Mouse (Mus musculus) liver, embryonic 13.5 days (tissue): ENCODE measurements around the gene Gm26727. TPM values are rescaled to one million over a fixed set of nuclear protein-coding genes. Genes with fewer than 3 reads are reported as not detected.
"Not testable (repeated sequence)": the region's sequence is repeated elsewhere in the genome, so short reads cannot be mapped to it uniquely, and the experiment has no call there.

ENCODE experiments used
- ATAC-seq: fragments of 200-750 bp; cut with Nextera tagmentation; 2 replicates; pipeline ENCODE4 v1.8.0; 2017; ENCODE audit warnings: low read depth, mild to moderate bottlenecking, moderate number of reproducible peaks, moderate library complexity
- DNase-seq: peaks from one replicate; pipeline ENCODE4 v3.0.0; 2022
- H3K27ac ChIP-seq: fragments of 300-500 bp; sonication (generic); 2 replicates; pipeline ENCODE4 v1.5.1; 2015; ENCODE audit warnings: moderate library complexity, mild to moderate bottlenecking, inconsistent platforms
- H3K27me3 ChIP-seq: fragments of 300-500 bp; sonication (generic); 2 replicates; pipeline ENCODE4 v1.6.1; 2015; ENCODE audit warnings: mild to moderate bottlenecking, inconsistent platforms
- H3K36me3 ChIP-seq: fragments of 300-500 bp; sonication (generic); 2 replicates; pipeline ENCODE4 v1.6.1; 2015; ENCODE audit warnings: mild to moderate bottlenecking, inconsistent platforms
- H3K4me1 ChIP-seq: fragments of 300-500 bp; sonication (generic); replicated peaks from 2 replicates; pipeline ENCODE4 v1.6.1; 2015; ENCODE audit warnings: inconsistent platforms
- H3K4me2 ChIP-seq: fragments of 300-500 bp; sonication (generic); 2 replicates; pipeline ENCODE4 v1.6.1; 2015; ENCODE audit warnings: inconsistent platforms, mild to moderate bottlenecking, moderate library complexity
- H3K4me3 ChIP-seq: fragments of 300-500 bp; sonication (generic); replicated peaks from 2 replicates; pipeline ENCODE4 v1.5.1; 2015; ENCODE audit warnings: mild to moderate bottlenecking, inconsistent platforms
- H3K9ac ChIP-seq: fragments of 300-500 bp; sonication (generic); 2 replicates; pipeline ENCODE4 v1.6.1; 2015; ENCODE audit warnings: mild to moderate bottlenecking, inconsistent platforms
- H3K9me3 ChIP-seq: fragments of 300-500 bp; sonication (generic); replicated peaks from 2 replicates; pipeline ENCODE4 v1.6.1; 2016; ENCODE audit warnings: inconsistent platforms
- WGBS: fragments of 180-500 bp; shearing (Covaris S2); methylation state at CpG from one replicate; pipeline ENCODE4 v1.1.7; 2015; ENCODE audit not compliant: insufficient replicate concordance; 5-methylcytosine and 5-hydroxymethylcytosine counted together
- polyA plus RNA-seq: library from polyadenylated mRNA; unstranded; fragments of >200 nt; fragmentation: Nextera tagmentation; extraction: Ambion mirVana; gene quantifications from 2 replicates; pipeline ENCODE4 v1.2.1, GENCODE M21; 2015

Gene Gm26727
- polyA plus RNA-seq, result not detected in 2 replicates

DNA sequence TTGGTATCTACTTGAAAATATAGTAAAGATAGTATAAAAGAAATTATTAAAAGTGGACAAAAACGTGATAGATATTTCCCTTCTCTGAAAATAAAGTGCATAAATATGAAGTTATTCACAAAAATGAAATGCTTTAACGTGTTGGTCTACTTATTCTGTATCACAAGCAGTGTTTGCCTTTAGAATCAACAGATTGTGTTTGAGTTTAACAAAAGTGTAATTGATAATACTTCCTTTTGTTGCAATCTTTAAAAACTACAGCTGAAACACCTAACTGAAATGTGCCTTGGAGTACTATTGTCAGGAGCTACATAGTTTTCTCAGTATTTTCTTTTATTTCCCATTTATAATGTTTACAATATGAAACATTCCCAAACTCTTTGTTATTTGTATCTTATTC, at the start of gene Gm26727:
TSS of gene Gm26727 (minus strand) at position 101 of the 400 bp plus-strand sequence.
- Histone ChIP-seq H3K9me3 (no peaks in the 10 kb centered on the region), H3K36me3 (no peaks in the 10 kb centered on the region), H3K4me3 (no peak within 1 kb of the TSS), H3K27me3 (no peaks in the 10 kb centered on the region), H3K9ac (no peak within 1 kb of the TSS), H3K4me2 (no peak within 1 kb of the TSS), H3K4me1 (no peaks in the 10 kb centered on the region), H3K27ac (no peak within 1 kb of the TSS)
- ATAC-seq (no peak), DNase-seq (no peak)
- 40% methylated on average over 2 of the region's 2 CpGs for WGBS

DNA sequence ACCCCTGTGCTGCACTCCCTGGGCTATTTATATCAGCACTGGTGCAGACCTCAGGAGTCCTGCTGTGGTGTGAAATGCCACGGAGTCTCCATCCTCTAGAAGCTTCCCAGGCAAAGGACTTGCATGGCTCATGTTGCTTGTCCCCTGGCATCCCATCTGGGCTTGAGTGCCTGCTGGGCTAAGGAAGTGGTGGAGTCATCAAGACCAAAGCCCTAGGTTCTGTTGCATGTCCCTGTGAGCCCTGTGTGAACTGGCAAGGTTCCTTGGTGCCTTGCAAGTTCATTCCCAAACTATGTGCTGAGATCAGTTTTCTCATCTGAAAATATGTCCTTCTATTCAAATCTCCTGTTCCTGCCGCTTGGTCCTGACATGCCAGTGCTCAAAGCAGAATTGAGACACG, 48.1 kb upstream of the Gm26727 start:
- ATAC-seq, result no peak
- Histone ChIP-seq H3K4me3 (no peak overlapping the region), H3K9me3 (no peaks in the 10 kb centered on the region), H3K27me3 (no peaks in the 10 kb centered on the region), H3K4me1 (no peaks in the 10 kb centered on the region), H3K27ac (no peak overlapping the region), H3K9ac (no peak overlapping the region), H3K4me2 (no peak overlapping the region), H3K36me3 (no peaks in the 10 kb centered on the region)
- WGBS, result 49% methylated on average over 3 of the region's 3 CpGs
- no peak for DNase-seq

GRCm38 (mm10) chr2:67477753-67478152, 44.8 kb upstream of the Gm26727 start:
- WGBS, result 10% methylated on average over 6 of the region's 6 CpGs
- H3K9ac ChIP-seq, result no peak overlapping the region
- H3K27ac ChIP-seq, result no peak overlapping the region
- no peaks in the 10 kb centered on the region for H3K4me1 ChIP-seq
- H3K4me3 ChIP-seq, result no peak overlapping the region
- no peaks in the 10 kb centered on the region for H3K27me3 ChIP-seq
- DNase-seq (peak; percentile 7), ATAC-seq (no peak)
- no peak overlapping the region for H3K4me2 ChIP-seq
- H3K36me3 ChIP-seq, result no peaks in the 10 kb centered on the region
- no peaks in the 10 kb centered on the region for H3K9me3 ChIP-seq

GRCm38 (mm10) chr2:67470030-67470429, 37.0 kb upstream of the Gm26727 start:
- not testable (repeated sequence) for H3K9me3 ChIP-seq, ATAC-seq
- 63% methylated on average over 5 of the region's 5 CpGs for WGBS

DNA sequence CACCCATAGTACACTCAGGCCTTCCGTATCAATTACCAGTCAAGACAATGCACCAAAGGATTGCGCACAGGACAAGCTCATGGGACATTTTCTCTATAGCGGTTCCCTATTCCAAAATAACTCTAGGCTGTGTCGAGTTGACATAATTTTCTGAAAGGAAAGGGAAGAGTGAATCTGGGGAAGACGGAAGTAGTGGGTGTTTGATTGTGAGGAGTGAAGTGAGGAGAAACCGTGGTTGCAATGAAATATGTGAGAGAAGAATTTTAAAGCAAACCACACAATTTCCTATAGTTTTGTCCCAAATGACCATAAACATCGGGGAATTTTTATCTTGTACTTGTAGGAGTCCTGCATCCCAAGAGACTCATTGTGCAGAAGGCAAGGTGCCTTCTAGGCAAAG, 34.1 kb upstream of the Gm26727 start:
- Histone ChIP-seq H3K27ac (no peak overlapping the region), H3K9ac (no peak overlapping the region), H3K27me3 (no peaks in the 10 kb centered on the region), H3K4me3 (no peak overlapping the region), H3K4me1 (no peaks in the 10 kb centered on the region), H3K4me2 (no peak overlapping the region), H3K9me3 (no peaks in the 10 kb centered on the region), H3K36me3 (no peaks in the 10 kb centered on the region)
- WGBS, result 61% methylated on average over 7 of the region's 7 CpGs
- no peak for DNase-seq
- no peak for ATAC-seq

More at GRCm38 (mm10) chr2:67470030-67470429, 37.0 kb upstream of the Gm26727 start:
- not testable (repeated sequence) for H3K27ac ChIP-seq, H3K27me3 ChIP-seq, DNase-seq, H3K4me3 ChIP-seq, H3K36me3 ChIP-seq, H3K4me1 ChIP-seq, H3K4me2 ChIP-seq, H3K9ac ChIP-seq

GRCm38 (mm10) chr2:67460857-67461256, 27.9 kb upstream of the Gm26727 start:
- 38% methylated on average over 3 of the region's 3 CpGs for WGBS
- H3K9ac ChIP-seq, result no peak overlapping the region

GRCm38 (mm10) chr2:67447206-67447605, 14.2 kb upstream of the Gm26727 start:
- DNase-seq, result no peak
- no peak overlapping the region for H3K4me2 ChIP-seq
- H3K27ac ChIP-seq, result no peak overlapping the region
- H3K4me1 ChIP-seq, result no peaks in the 10 kb centered on the region
- no peak for ATAC-seq
- H3K9me3 ChIP-seq, result no peaks in the 10 kb centered on the region
- H3K4me3 ChIP-seq, result no peak overlapping the region
- 63% methylated on average over 12 of the region's 12 CpGs for whole genome bisulfite sequencing
- H3K9ac ChIP-seq, result no peak overlapping the region
- H3K27me3 ChIP-seq, result no peaks in the 10 kb centered on the region
- H3K36me3 ChIP-seq, result no peaks in the 10 kb centered on the region

More at GRCm38 (mm10) chr2:67460857-67461256, 27.9 kb upstream of the Gm26727 start:
- Histone ChIP-seq H3K4me3 (no peak overlapping the region), H3K36me3 (no peaks in the 10 kb centered on the region), H3K27me3 (no peaks in the 10 kb centered on the region), H3K4me2 (no peak overlapping the region), H3K9me3 (no peaks in the 10 kb centered on the region), H3K27ac (no peak overlapping the region), H3K4me1 (no peaks in the 10 kb centered on the region)
- DNase-seq (no peak), ATAC-seq (no peak)

GRCm38 (mm10) chr2:67446772-67447171, 13.8 kb upstream of the Gm26727 start:
- no peaks in the 10 kb centered on the region for H3K27me3 ChIP-seq
- no peaks in the 10 kb centered on the region for H3K4me1 ChIP-seq
- H3K27ac ChIP-seq, result no peak overlapping the region
- H3K9me3 ChIP-seq, result no peaks in the 10 kb centered on the region
- no peak overlapping the region for H3K9ac ChIP-seq
- no peak for DNase-seq
- ATAC-seq, result no peak
- H3K4me3 ChIP-seq, result no peak overlapping the region
- WGBS, result 79% methylated on average over 1 of the region's 1 CpGs
- no peak overlapping the region for H3K4me2 ChIP-seq
- H3K36me3 ChIP-seq, result no peaks in the 10 kb centered on the region

GRCm38 (mm10) chr2:67445780-67446179, 12.8 kb upstream of the Gm26727 start, which contains the start of gene Xirp2:
TSS of gene Xirp2 (plus strand) at chr2:67446002.
- Histone ChIP-seq H3K4me1 (no peaks in the 10 kb centered on the region), H3K36me3 (no peaks in the 10 kb centered on the region), H3K27me3 (no peaks in the 10 kb centered on the region), H3K4me2 (no peak within 1 kb of the TSS), H3K27ac (no peak within 1 kb of the TSS), H3K4me3 (no peak within 1 kb of the TSS), H3K9ac (no peak within 1 kb of the TSS), H3K9me3 (no peaks in the 10 kb centered on the region)
- ATAC-seq (no peak), DNase-seq (no peak)
- 58% methylated on average over 3 of the region's 3 CpGs for WGBS

GRCm38 (mm10) chr2:67438309-67438708, 5.3 kb upstream of the Gm26727 start:
- no peaks in the 10 kb centered on the region for H3K4me1 ChIP-seq
- no peak overlapping the region for H3K27ac ChIP-seq
- 20% methylated on average over 8 of the region's 8 CpGs for WGBS
- H3K36me3 ChIP-seq, result no peaks in the 10 kb centered on the region
- DNase-seq (peak; percentile 5), ATAC-seq (0 out of 2 replicates have a peak, but pooled peaks have one; percentile 34)
- no peaks in the 10 kb centered on the region for H3K9me3 ChIP-seq
- H3K9ac ChIP-seq, result no peak overlapping the region
- no peak overlapping the region for H3K4me3 ChIP-seq
- H3K27me3 ChIP-seq, result no peaks in the 10 kb centered on the region
- H3K4me2 ChIP-seq, result no peak overlapping the region

- DNase-seq, result no peak
- H3K4me3 ChIP-seq, result no peak overlapping the region
- ATAC-seq, result no peak
- no peak overlapping the region for H3K27ac ChIP-seq
- H3K4me2 ChIP-seq, result no peak overlapping the region
- no peaks in the 10 kb centered on the region for H3K27me3 ChIP-seq
- no peaks in the 10 kb centered on the region for H3K36me3 ChIP-seq
- WGBS, result 41% methylated on average over 1 of the region's 1 CpGs
- no peaks in the 10 kb centered on the region for H3K4me1 ChIP-seq
- no peaks in the 10 kb centered on the region for H3K9me3 ChIP-seq
- H3K9ac ChIP-seq, result no peak overlapping the region
Observed at GRCm38 (mm10) chr2:67422799-67423198, 10.2 kb downstream of the Gm26727 start.

- Histone ChIP-seq H3K27me3 (no peaks in the 10 kb centered on the region), H3K4me2 (no peak overlapping the region), H3K9me3 (no peaks in the 10 kb centered on the region), H3K4me3 (no peak overlapping the region), H3K36me3 (no peaks in the 10 kb centered on the region), H3K4me1 (no peaks in the 10 kb centered on the region), H3K27ac (no peak overlapping the region), H3K9ac (no peak overlapping the region)
- ATAC-seq (no peak), DNase-seq (no peak)
Observed at GRCm38 (mm10) chr2:67420853-67421252, 12.1 kb downstream of the Gm26727 start.
